Mouse (Mus musculus): ENCODE data around the gene Slc35b2.

Gene Slc35b2

DNA sequence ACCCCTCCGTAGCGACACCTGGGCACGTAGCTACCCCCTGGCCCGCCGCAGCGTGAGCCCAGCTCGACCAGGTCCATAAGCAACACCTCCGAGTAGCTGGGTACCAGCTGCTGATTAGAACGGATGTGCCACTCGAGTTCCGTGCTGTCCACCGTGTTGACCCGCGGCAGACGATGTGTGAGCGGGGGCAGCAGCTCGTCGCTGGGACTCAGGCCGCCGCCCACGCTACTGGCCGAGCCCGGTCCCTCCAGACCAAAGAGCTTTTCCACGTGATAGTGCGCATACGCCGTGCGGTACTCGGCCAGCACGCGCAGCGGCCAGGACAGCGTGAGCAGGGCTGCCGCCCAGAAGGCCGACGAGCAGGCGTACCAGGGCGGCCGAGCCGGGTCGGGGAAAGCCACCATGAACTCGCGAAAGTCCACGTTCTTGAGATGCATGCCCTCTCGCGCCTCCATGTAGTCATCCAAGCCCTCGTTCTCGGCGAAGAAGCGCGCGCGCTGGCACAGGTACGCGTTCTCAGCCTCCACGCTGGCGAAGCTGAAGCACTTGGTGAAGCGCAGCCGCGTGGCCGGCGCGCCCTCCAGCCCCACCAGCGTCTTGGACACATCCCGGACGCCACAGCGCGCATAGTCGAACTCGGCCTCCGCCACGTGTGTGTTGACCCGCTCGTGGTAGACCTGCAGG lies 18.3 kb upstream of the Slc35b2 start:
- DNase-seq: peak; percentile 70 to 76

- DNase-seq: peak; percentile 66 to 75
Measured at GRCm38 (mm10) chr17:45546941-45547340, 16.7 kb upstream of the Slc35b2 start.

DNA sequence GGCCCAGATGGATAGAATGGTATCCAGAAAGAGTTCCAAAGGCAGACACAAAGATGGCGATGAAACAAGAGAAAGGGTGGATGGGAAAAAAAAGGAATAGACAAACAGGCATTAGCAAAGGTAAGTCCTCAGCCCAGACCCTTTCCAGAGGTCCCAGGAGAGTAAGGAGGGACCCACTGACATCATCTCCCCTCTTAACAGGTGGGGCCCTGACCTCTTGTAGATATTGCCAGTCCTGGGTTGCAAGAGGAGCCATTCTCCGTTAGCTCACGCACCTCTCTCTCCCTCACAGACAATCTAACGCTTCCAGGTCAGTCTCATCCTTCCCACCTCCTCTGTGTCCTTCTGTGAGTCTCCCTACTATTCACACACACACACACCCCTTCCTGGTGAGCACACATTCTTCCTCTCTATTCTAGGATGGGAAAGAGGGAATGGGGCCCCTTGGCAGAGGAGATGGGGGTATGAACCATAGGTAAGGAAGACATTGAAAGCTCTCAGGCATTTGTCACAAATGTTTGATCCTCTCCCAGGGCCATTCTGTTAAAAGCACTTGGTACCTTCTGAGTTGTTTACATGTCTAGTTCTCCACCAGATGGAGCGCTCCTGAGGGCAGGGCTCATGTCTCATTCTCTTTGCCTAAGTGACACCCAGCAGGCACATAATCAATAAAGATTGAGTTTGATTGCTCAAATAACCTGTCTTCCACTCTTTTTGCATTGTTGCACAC lies 16.0 kb upstream of the Slc35b2 start:
- DNase-seq: peak in 1 of 2 experiments; percentile 70

- peak; percentile 89 to 90 for DNase-seq
Measured at GRCm38 (mm10) chr17:45548541-45549512, 14.8 kb upstream of the Slc35b2 start.

GRCm38 (mm10) chr17:45549617-45550181 lies 14.0 kb upstream of the Slc35b2 start, which contains the start of gene Tmem151b:
Gene Tmem151b, minus strand, starts transcription at chr17:45549677.
- DNase-seq: peak; percentile 91 to 92

DNA sequence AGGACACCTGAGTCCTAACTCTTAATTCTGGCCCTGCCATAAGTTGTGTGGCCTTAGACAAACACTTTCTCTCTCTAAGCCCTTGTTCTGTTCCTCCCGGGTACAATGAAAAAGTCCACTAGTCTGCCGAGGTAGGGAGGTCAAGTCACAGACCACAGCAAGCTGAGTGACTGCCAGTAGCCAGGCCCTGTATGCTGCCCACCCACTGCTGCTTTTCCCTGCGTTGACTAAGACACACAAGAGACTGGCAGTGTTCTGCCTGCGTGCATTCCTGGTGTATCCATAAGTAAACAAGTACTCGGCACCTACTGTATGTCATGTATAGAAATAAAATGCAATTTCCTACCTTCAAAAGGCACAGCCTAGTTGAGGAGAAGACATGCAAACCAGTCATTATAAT lies 13.4 kb upstream of the Slc35b2 start:
- no peak for DNase-seq

- no peak for DNase-seq
Measured at GRCm38 (mm10) chr17:45551249-45551796, 12.4 kb upstream of the Slc35b2 start.

GRCm38 (mm10) chr17:45551816-45552451 lies 11.7 kb upstream of the Slc35b2 start:
- peak; percentile 91 to 95 for DNase-seq

DNA sequence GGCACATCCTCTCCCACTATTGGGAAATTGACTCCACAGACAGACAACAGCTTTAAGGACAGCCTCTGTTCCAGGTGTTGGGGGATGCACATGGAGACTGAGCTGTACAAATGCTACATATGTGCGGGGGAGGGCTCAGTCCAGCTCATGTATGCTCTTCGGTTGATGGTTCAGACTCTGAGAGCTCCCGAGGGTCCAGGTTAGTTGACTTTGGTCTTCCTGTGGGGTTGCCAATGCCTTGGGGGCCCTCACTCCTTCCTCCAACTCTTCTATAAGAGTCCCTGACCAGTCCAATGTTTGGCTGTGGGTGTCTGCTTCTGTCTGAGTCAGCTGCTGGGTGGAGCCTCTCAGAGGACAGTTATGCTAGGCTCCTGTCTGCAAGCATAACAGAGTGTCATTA lies 10.6 kb upstream of the Slc35b2 start:
- no peak for DNase-seq

- DNase-seq: no peak
Measured at GRCm38 (mm10) chr17:45554420-45554819, 9.3 kb upstream of the Slc35b2 start.

DNA sequence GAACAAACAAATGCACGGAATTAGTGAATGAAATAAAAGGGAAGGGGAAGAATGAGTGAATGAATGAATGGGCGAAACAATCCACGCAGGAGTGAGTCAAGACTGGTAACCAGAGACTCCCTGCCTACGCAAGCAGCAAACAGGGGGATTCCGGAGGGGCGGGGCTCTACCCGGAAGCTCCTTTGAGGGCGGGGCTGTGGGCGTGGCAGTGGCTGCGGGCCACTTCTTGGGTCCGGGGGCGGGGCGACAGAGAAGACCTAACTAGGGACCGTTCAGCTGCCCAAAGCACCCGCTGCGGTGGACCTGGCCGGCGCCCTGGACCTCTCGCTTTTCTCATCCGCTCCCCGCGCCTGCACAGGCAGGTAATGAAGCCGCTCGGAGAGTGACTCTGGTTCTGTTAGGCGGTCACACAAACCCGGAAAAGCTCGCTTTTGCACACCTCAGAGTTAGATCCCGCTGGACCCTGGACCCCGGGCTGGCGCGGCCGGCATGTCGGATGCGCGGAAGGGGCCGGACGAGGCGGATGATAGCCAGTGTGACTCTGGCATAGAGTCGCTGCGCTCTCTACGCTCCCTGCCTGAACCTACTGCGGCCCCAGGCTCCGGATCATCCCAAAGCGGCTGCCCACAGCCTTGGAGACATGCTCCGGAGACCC lies 8.1 kb upstream of the Slc35b2 start, which contains the start of gene Nfkbie:
Gene Nfkbie (plus strand): TSS at position 252 of the 655 bp plus-strand sequence.
- DNase-seq: peak; percentile 97 to 98

- no peak for DNase-seq
Measured at GRCm38 (mm10) chr17:45556107-45556489, 7.6 kb upstream of the Slc35b2 start.

GRCm38 (mm10) chr17:45556514-45557245 lies 7.0 kb upstream of the Slc35b2 start:
- no peak for DNase-seq

DNA sequence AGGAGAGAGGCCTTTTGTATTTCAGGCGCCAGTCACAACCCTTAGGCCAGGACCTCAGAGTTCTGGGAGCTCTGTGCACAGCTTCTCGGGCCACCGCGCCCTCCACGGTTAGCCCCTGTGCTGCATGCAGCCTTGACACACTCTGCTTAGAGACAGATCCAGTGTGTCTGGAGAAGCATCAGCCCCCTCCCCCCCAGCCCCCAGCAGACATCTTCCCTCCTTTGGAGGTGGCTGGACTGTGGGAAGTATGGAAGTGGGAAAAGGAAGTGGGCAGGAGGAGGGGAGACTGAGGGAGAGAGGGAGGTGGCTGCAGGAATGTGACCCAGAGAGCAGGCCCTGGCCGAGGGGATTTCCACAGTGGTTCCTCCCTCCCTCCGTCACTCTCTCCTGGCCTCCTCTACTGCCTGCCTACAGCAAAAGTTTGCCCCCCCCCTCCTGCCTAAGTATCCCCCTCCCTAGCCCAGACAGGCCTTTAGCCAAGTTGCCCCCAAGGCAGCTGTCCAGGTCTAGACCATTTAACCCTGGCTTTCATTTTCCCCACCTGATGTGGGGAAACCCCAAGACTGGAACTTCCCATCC lies 6.3 kb upstream of the Slc35b2 start:
- no peak for DNase-seq

DNA sequence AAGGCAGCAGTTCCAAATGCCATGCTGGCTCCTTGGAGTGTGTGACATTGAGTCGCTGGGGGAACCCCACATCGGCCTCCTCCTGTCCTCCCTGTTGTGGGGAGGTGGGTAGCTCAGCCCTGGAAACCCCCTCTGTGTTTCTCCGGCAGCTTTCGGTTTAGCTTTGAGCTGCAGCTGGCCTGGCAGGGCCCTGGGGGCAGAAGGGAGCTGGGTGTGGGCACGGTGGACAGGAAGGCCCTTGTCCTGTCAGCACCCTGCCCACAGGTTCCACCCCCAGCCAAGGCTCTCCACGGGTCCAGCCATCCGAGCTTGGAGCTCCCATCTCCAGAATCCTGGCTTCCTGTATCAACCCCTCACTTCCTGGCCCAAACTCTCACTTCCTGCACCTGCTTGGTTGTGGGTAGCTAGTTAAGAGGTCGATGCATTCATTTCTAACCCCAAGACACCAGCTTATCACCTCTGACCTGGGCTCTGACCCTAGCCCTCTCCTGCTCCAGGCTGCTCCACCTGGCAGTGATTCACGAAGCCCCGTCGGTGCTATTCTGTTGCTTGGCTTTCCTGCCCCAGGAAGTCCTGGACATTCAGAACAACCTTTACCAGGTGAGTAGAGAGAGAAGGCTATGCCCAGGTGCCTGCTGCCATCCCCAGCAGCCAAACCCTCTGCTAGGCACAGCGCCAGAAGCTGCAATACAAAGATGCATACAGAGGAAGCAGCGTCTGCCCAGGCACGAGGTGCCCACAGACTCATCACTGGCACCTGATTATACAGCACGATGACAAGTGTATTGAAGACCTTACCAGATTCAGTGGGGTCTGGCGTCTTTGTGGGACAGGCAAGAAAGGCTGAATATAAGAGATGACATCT lies 5.4 kb upstream of the Slc35b2 start:
- peak in 1 of 2 experiments; percentile 64 for DNase-seq

DNA sequence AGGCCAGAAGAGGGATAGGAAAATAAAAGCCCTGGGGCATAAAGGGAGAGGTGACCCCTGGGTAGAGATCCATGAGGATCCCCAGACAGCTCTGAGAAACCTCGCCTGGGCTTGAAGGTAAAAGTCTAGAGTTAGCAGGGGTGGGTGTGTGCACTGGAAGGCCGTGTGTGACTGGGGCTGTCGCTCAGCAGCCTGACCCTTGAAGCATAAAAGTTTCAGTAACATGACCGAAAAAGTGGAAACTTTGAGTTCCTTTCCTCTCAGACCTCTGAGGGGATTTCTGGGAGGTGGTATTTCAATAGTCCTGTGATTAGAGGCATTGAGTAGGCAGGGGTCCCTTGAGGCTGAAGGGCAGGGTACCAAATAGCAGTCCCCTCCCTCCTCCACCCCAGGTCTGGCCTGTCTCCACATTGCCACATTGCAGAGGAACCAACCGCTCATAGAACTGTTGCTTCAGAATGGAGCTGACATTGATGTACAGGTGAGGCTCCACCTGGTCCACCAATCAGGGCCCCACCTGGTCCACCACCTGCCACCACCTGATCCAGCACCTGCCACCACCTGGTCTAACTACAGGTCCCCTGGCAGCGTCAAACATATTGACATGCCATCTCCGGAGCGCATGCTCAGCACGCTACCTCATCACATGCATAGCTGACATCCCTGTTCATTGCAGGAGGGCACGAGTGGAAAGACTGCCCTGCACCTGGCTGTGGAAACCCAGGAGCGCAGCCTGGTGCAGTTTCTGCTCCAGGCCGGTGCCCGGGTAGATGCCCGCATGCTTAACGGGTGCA lies 3.7 kb upstream of the Slc35b2 start:
- DNase-seq: peak; percentile 76

GRCm38 (mm10) chr17:45563216-45563615 lies 458 bp upstream of the Slc35b2 start:
- no peak for DNase-seq

GRCm38 (mm10) chr17:45564531-45565084 lies 934 bp downstream of the Slc35b2 start:
- DNase-seq: peak in 1 of 2 experiments; percentile 61
